Mouse (Mus musculus) cerebellum, postnatal 25 days (tissue): ENCODE measurements around the gene Clec4b1.
"Not testable (repeated sequence)": the region's sequence is repeated elsewhere in the genome, so short reads cannot be mapped to it uniquely, and the experiment has no call there.

Experiments used
- DNase-seq, 2 experiments: peaks; one replicate each; pipeline ENCODE4 v3.0.0; 2021; ENCODE audit warnings: mixed read lengths in 2 of 2

The Clec4b1 gene

DNA sequence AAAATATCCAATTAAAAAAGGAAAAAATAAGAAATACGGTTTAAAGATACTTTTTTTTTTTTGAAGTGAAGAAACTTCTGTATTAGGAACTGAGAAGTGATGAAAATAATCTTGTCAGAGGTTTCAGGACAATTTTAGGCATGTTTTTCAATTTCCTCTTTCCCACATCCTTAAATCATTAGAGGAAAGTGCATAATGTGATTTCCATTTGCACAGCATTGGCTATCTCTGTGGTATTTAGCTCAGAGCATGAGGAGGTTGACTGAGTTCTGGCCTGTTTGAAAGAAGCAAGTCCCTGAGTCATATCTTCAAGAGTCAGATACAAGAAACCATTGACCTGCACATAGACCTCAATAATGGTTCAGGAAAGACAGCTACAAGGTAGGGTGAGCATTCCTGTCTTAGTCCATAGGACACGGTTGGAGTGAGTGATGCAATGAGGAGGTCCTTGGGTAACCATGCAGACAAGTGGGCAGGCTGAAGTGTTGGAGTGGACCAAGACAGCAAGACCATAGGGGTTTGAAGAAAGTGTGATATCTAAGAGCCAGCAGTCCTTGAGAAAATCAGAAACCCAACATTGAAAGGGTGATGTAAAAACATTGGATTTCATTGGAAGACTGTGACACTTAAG lies at the start of gene Clec4b1:
Clec4b1 (plus strand) TSS at position 221 of the 631 bp plus-strand sequence.
- no peak for DNase-seq

DNA sequence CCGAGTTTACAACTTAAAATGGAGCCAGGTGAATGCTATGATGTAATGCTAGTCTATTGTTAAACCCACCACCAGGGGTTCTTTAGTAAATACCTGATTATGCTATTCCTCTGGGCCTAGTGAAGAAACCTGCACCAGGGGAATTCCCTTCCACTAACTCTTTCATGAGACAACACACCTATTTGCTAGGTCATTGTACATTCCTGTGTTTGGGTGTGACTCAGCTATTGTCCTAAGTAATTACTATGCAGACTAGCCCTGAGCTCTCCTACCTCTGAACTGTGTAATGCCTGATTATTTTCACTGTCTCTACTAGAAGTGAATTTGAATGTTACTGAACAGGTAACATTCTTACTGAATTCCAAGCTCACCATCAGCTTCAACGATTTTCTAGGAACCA lies 45.1 kb upstream of the Clec4b1 start:
- DNase-seq, result not testable (repeated sequence)

DNA sequence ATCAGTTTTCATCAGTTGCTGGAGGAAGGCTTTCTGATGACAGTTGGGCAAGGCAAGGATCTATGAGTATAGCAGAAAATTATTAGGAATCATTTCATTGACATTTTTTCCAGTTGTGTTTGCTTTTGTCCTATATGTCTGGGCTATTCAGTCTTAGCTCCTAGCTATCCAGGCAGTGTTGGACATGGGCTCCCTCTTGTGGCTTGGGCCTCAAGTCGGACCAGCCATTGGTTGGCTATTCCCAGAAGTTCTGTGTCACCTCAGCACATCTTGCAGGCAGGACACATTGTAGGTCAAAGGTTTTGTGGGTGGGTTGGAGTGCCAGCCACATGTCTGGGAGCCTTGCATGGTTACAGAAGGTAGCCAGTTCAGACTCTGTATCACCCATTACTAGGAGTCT lies 44.2 kb upstream of the Clec4b1 start:
- DNase-seq, result peak in 1 of 2 experiments; percentile 4

DNA sequence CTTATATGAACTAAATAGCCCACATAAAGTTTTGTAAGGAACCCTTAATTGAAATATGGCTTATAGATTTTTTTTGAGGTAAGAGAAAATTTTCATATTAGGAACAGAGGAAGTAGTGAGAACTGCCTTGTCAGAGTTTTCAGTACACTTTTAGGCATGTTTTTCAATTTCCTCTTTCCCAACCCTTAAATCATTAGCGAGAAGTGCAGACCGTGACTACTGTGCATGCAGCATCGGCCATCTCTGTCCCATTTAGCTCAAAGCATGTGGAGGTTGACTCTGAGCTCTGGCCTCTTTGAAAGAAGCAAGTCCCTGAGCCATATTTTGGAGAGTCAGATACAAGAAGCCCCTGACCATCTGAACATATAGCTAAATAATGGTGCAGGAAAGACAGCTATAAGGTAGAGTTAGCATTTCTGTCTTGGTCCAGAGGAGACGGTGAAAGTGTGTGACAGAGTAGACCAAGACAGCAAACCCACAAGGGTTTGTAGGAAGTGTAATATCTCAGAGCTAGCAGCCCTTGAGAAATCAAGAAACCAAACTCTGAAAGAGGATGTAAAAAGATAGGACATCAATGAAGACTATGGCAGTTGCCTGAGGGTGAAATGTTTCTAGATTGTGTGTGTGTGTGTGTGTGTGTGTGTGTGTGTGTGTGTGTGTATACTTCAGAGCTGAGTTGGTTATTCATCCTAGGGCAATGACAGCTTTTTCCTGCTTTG lies 45.5 kb downstream of the Clec4b1 start:
- no peak for DNase-seq

DNA sequence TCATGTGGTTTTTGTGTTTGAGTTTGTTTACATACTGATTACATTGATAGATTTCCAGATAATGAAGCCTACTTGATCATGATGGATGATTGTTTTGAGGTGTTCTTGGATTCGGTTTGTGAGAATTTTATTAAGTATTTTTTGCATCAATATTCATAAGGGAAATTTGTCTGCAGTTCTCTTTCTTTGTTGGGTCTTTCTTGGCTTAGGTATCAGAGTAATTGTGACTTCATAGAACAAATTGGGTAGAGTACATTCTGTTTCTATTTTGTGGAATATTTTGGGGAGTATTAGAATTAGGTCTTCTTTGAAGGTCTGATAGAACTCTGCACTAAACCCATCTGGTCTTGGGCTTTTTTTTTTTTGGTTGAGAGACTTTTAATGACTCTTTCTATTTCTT lies 56.4 kb downstream of the Clec4b1 start, which contains the start of gene Clec4a2:
Clec4a2 (plus strand) TSS at position 301 of the 400 bp plus-strand sequence.
- DNase-seq, result not testable (repeated sequence)
